Mouse (Mus musculus): ENCODE measurements around the gene Irf2bp1. TPM values are rescaled to one million over a fixed set of nuclear protein-coding genes. Genes with fewer than 3 reads are reported as not detected.

Irf2bp1 gene
- polyA plus RNA-seq, 1 experiment from 2014 or later = 9.8 TPM

- H3K4me1 ChIP-seq (replicated peaks; ENCODE audit: control insufficient read depth, insufficient read depth) = no peaks in the 10 kb centered on the region
- no peak for TF ChIP-seq EP300 (optimal IDR thresholded peaks at IDR 0.05)
- no peak for TF ChIP-seq CTCF (IDR thresholded peaks at IDR 0.05; ENCODE audit: low read depth)
- no peak overlapping the region for H3K4me2 ChIP-seq (replicated peaks; ENCODE audit: low read depth)
- DNase-seq (ENCODE audit: low spot score) (no peak), ATAC-seq (ENCODE audit: low FRiP score, low TSS enrichment) (no peak)
- no peaks in the 10 kb centered on the region for H3K9me3 ChIP-seq (ENCODE audit: control insufficient read depth, low read length)
- H3K36me3 ChIP-seq (ENCODE audit: control insufficient read depth, insufficient read depth, low read length) = peaks cover 42% of the 10 kb centered on the region
- no peaks in the 10 kb centered on the region for H3K27me3 ChIP-seq (ENCODE audit: control insufficient read depth, insufficient read depth, low read length)
- H3K9ac ChIP-seq (ENCODE audit: low read length) = no peak overlapping the region
- 90% methylated on average over 11 of the region's 11 CpGs for WGBS
- no peak overlapping the region for H3K4me3 ChIP-seq (ENCODE audit: low read depth, low read length)
- no peak overlapping the region for H3K27ac ChIP-seq (replicated peaks)
Observed at GRCm38 (mm10) chr7:19046286-19047069, 42.6 kb downstream of the Irf2bp1 start.

GRCm38 (mm10) chr7:19048006-19048527 is 44.2 kb downstream of the Irf2bp1 start:
- H3K4me2 ChIP-seq (replicated peaks; ENCODE audit: low read depth) = no peak overlapping the region
- no peak overlapping the region for H3K4me3 ChIP-seq (ENCODE audit: low read depth, low read length)
- H3K4me1 ChIP-seq (replicated peaks; ENCODE audit: control insufficient read depth, insufficient read depth) = no peaks in the 10 kb centered on the region
- no peaks in the 10 kb centered on the region for H3K9me3 ChIP-seq (ENCODE audit: control insufficient read depth, low read length)
- H3K27ac ChIP-seq (replicated peaks) = no peak overlapping the region
- 84% methylated on average over 14 of the region's 14 CpGs for WGBS
- H3K27me3 ChIP-seq (ENCODE audit: control insufficient read depth, insufficient read depth, low read length) = no peaks in the 10 kb centered on the region
- no peak for TF ChIP-seq EP300 (optimal IDR thresholded peaks at IDR 0.05)
- ATAC-seq (ENCODE audit: low FRiP score, low TSS enrichment) = no peak
- H3K36me3 ChIP-seq (ENCODE audit: control insufficient read depth, insufficient read depth, low read length) = peaks cover 34% of the 10 kb centered on the region
- H3K9ac ChIP-seq (ENCODE audit: low read length) = no peak overlapping the region
- DNase-seq (ENCODE audit: low spot score) = no peak

GRCm38 (mm10) chr7:19049252-19049651 is 45.4 kb downstream of the Irf2bp1 start:
- H3K4me2 ChIP-seq (replicated peaks; ENCODE audit: low read depth) = no peak overlapping the region
- no peak overlapping the region for H3K27ac ChIP-seq (replicated peaks)
- no peak overlapping the region for H3K9ac ChIP-seq (ENCODE audit: low read length)
- H3K27me3 ChIP-seq (ENCODE audit: control insufficient read depth, insufficient read depth, low read length) = no peaks in the 10 kb centered on the region
- TF ChIP-seq EP300 (optimal IDR thresholded peaks at IDR 0.05) (no peak), CTCF (IDR thresholded peaks at IDR 0.05; ENCODE audit: low read depth) (no peak)
- 88% methylated on average over 5 of the region's 5 CpGs for WGBS
- H3K36me3 ChIP-seq (ENCODE audit: control insufficient read depth, insufficient read depth, low read length) = peaks cover 28% of the 10 kb centered on the region
- H3K9me3 ChIP-seq (ENCODE audit: control insufficient read depth, low read length) = no peaks in the 10 kb centered on the region
- no peaks in the 10 kb centered on the region for H3K4me1 ChIP-seq (replicated peaks; ENCODE audit: control insufficient read depth, insufficient read depth)
- H3K4me3 ChIP-seq (ENCODE audit: low read depth, low read length) = no peak overlapping the region
- DNase-seq (ENCODE audit: low spot score) (no peak), ATAC-seq (ENCODE audit: low FRiP score, low TSS enrichment) (no peak)

- peaks cover 24% of the 10 kb centered on the region for H3K36me3 ChIP-seq (ENCODE audit: control insufficient read depth, insufficient read depth, low read length)
- ATAC-seq (ENCODE audit: low FRiP score, low TSS enrichment) = no peak
- no peak overlapping the region for H3K27ac ChIP-seq (replicated peaks)
- H3K9ac ChIP-seq (ENCODE audit: low read length) = no peak overlapping the region
- WGBS = 80% methylated on average over 8 of the region's 8 CpGs
- no peaks in the 10 kb centered on the region for H3K9me3 ChIP-seq (ENCODE audit: control insufficient read depth, low read length)
- no peaks in the 10 kb centered on the region for H3K4me1 ChIP-seq (replicated peaks; ENCODE audit: control insufficient read depth, insufficient read depth)
- no peak overlapping the region for H3K4me2 ChIP-seq (replicated peaks; ENCODE audit: low read depth)
- no peak overlapping the region for H3K4me3 ChIP-seq (ENCODE audit: low read depth, low read length)
- H3K27me3 ChIP-seq (ENCODE audit: control insufficient read depth, insufficient read depth, low read length) = no peaks in the 10 kb centered on the region
- DNase-seq (ENCODE audit: low spot score) = no peak
- TF ChIP-seq EP300 (optimal IDR thresholded peaks at IDR 0.05) = no peak
- no peak for TF ChIP-seq CTCF (IDR thresholded peaks at IDR 0.05; ENCODE audit: low read depth)
Observed at GRCm38 (mm10) chr7:19050172-19050571, 46.3 kb downstream of the Irf2bp1 start.

GRCm38 (mm10) chr7:19051161-19051560 is 47.3 kb downstream of the Irf2bp1 start:
- 65% methylated on average over 4 of the region's 4 CpGs for WGBS
- H3K27me3 ChIP-seq (ENCODE audit: control insufficient read depth, insufficient read depth, low read length) = no peaks in the 10 kb centered on the region
- no peak overlapping the region for H3K9ac ChIP-seq (ENCODE audit: low read length)
- DNase-seq (ENCODE audit: low spot score) (no peak), ATAC-seq (ENCODE audit: low FRiP score, low TSS enrichment) (no peak)
- TF ChIP-seq EP300 (optimal IDR thresholded peaks at IDR 0.05) (no peak), CTCF (IDR thresholded peaks at IDR 0.05; ENCODE audit: low read depth) (no peak)
- H3K4me3 ChIP-seq (ENCODE audit: low read depth, low read length) = no peak overlapping the region
- no peak overlapping the region for H3K27ac ChIP-seq (replicated peaks)
- no peaks in the 10 kb centered on the region for H3K9me3 ChIP-seq (ENCODE audit: control insufficient read depth, low read length)
- H3K4me2 ChIP-seq (replicated peaks; ENCODE audit: low read depth) = no peak overlapping the region
- H3K4me1 ChIP-seq (replicated peaks; ENCODE audit: control insufficient read depth, insufficient read depth) = no peaks in the 10 kb centered on the region
- peaks cover 24% of the 10 kb centered on the region for H3K36me3 ChIP-seq (ENCODE audit: control insufficient read depth, insufficient read depth, low read length)
